Mouse (Mus musculus) brain, embryonic 18.5 days (tissue): ENCODE results near the gene Tmem204.
A peak's percentile ranks its signal among the peaks of the same experiment; 100 is the strongest.

Experiments
- DNase-seq: peaks from one replicate; pipeline ENCODE4 v3.0.0-alpha.2; 2012; ENCODE audit warnings: low read depth, low spot score

Gene Tmem204

DNA sequence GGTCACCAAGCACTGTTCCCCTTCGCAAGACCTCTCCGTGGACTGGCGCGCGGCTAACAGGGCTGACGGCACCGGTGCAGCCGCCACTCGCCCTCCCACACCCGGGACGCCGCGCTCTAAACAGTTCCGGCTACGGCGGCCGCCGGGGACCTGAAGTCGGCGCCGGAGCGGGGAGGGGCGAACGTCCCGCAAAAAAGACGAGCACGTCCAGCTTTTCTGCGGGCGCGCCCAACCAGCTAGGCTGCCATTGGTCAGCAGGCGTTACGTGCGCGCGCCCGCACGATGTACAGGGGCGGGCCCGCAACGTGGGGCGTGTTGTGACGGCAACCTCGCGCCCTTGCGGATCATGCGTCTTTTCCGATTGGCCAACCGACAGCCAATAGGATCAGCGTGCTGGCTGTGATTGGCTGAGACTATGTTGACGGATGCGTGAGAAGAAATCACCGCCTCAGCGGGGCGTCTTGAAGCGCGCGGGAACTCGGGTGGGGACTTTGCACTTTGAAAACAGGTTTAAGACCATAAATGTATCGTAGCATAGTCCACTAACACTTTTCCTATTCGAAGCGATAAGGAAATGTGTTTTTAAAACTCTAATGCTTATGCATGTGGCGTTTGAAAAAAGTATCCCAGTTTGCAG is 67.6 kb downstream of the Tmem204 start, which contains the start of the genes Cramp1l and Ift140:
Cramp1l (minus strand) TSS at position 134 of the 637 bp plus-strand sequence.
Ift140 (plus strand) TSS at position 431 of the 637 bp plus-strand sequence.
- DNase-seq = peak; percentile 99

DNA sequence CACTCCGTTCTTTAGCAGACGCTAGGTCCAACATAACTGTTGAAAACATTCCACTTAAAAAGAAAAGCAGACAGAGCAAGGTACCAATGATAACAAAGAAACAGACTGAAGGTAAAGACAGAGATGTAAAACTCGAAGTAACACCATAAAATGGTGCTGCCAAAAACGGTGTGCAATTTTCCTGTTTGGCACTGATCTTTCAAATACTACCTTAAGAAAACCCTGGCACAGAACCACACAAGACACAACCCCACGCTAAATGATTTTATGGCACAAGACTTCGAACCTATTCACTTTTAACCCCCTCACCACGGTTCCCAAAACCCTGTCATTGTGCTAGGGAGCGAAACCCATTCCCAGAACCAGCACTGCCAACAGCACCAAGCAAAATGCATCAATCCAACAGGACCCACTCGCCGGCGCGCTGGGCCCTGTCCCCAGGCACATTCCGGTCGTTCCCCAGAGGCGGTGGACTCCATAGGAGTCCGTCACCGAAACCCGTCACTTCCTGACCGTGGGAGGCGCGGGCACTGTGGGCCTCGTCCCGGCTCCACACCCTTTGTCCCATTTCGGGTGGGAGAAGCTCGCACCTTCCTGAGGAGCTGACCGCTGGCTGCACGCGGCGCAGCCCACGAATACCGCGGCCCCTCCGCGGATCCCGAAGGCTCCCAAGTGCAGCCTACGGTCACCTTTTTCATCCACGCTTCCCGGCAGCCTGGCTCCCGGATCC is 68.4 kb downstream of the Tmem204 start:
- no peak for DNase-seq

DNA sequence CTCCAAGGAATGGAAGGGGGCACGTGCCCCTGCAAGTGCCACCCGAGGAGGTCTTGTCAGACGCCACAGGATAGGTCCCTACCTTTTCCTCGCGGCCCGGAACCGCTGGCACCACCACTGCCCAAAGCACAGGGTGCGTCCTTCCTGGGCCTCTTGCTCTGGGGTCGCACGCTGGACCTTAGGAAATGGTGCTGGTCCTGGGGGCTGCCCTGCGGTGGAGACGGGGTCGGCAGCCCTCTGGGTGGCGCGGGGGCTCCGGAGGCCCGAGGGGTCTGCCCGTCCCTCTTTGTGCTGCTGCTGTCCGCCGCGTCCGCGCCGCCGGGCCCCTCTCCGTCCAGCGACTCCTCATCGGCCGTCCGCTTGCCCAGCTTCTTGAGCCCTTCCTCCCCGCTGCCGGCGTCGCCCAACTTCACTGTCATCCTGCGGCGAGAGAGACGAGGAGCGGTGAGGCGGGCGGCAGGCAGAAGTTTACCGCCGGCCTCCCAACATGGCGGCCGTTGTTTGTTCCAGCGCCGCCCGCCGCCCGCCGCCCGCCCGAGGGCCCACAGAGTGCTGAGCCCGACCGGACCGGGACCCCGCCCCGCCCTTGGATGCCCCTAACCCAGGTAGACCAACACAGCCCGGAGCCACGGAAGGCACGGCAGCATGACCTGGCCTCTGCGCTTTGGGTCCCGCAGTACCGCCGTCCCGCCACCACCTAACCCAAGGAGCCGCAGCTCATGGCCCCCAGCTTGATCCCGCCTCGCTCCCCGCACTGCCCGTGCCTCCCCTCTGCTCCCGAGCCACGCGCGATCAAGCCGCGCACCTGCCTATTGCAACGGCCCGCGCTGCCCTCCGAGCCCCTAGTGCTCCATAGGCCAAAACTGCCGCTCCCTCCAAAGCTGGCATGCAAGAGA is 69.5 kb downstream of the Tmem204 start:
- no peak for DNase-seq
